Mouse (Mus musculus): ENCODE measurements around the gene Prune2. TPM values are rescaled to one million over a fixed set of nuclear protein-coding genes. Genes with fewer than 3 reads are reported as not detected.

The Prune2 gene
- total and polyA plus RNA-seq, 3 experiments = not detected

DNA sequence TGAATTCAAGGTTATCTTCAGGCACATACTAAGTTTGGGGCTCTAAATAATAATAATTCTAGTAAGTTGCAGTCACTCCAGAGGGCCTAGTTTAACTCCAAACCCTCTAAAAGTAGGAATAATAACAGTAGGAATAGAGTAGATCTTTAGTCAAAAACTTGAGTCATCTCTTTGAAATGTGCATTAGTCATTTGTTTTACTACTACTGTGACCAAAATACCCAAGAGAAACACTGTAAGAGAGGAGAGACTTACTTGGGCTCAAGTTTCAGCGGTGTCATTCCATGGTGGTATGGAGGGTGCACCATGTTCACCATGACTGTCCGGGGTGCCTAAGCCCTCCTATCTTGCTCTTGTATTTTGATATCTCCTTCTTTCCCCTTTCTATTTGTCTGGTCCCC is 187.3 kb downstream of the Prune2 start:
- Histone ChIP-seq H3K27ac (ENCODE audit: control insufficient read depth, low read depth, low read length) (no peak overlapping the region), H3K36me3 (ENCODE audit: control insufficient read depth in 1 of 2, insufficient read depth in 2 of 2, low read length in 2 of 2) (no peaks in the 10 kb centered on the region)
- TF ChIP-seq POLR2AphosphoS2 (IDR thresholded peaks at IDR 0.05; ENCODE audit: low read length) (no peak), NELFE (IDR thresholded peaks at IDR 0.05; ENCODE audit: low read depth, low read length) (no peak), RCOR1 (IDR thresholded peaks at IDR 0.05; ENCODE audit: low read depth, low read length) (no peak), GABPA (IDR thresholded peaks at IDR 0.05; ENCODE audit: low read depth, low read length) (no peak), GATA1 (IDR thresholded peaks at IDR 0.05; ENCODE audit: low read depth, low read length) (no peak), RAD21 (IDR thresholded peaks at IDR 0.05; ENCODE audit: low read depth, low read length) (no peak), HCFC1 (IDR thresholded peaks at IDR 0.05; ENCODE audit: low read depth, low read length) (no peak), MAFK (IDR thresholded peaks at IDR 0.05; ENCODE audit: borderline replicate concordance, low read depth, low read length) (no peak), USF2 (IDR thresholded peaks at IDR 0.05; ENCODE audit: borderline replicate concordance in 1 of 2, insufficient read depth in 1 of 2, low read depth in 1 of 2, low read length in 2 of 2) (no peak), JUND (IDR thresholded peaks at IDR 0.05; ENCODE audit: low read depth, low read length) (no peak), MYC (IDR thresholded peaks at IDR 0.05; ENCODE audit: low read depth, low read length) (no peak), ZKSCAN1 (IDR thresholded peaks at IDR 0.05; ENCODE audit: low read depth, low read length) (no peak), MYB (IDR thresholded peaks at IDR 0.05; ENCODE audit: low read depth, low read length) (no peak), ZC3H11A (IDR thresholded peaks at IDR 0.05; ENCODE audit: low read depth, low read length) (no peak), POLR2AphosphoS5 (IDR thresholded peaks at IDR 0.05; ENCODE audit: borderline replicate concordance, low read depth, low read length) (no peak), CHD2 (IDR thresholded peaks at IDR 0.05; ENCODE audit: low read length) (no peak), UBTF (IDR thresholded peaks at IDR 0.05; ENCODE audit: borderline replicate concordance, insufficient read depth, low read depth, low read length) (no peak), ETS1 (IDR thresholded peaks at IDR 0.05; ENCODE audit: low read depth, low read length) (no peak)

DNA sequence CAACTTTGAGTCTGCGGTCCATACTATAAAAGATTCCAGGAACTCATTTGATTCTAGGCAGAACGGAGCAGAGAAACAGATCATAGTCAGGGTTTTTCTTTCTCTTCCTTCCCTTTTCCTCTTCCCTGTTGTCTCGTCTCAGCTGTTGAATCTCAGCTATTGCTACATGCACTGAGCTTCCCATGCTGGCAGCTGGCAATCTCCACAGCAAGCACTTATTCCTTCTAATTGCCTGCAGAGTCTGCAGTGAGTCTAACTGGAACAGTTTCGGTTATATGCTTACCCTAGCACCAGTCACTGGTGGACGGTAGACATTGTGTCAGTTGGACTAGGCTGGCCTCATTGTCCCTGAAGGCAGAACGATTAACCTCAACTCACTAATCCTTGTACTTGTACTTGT is 188.3 kb downstream of the Prune2 start:
- no peaks in the 10 kb centered on the region for H3K27me3 ChIP-seq (ENCODE audit: control insufficient read depth in 1 of 2, insufficient read depth in 2 of 2, low read length in 2 of 2)
- H3K27ac ChIP-seq (ENCODE audit: control insufficient read depth, low read depth, low read length) = no peak overlapping the region
- H3K9me3 ChIP-seq (replicated peaks; ENCODE audit: insufficient read depth, low read length) = no peaks in the 10 kb centered on the region
- TF ChIP-seq SMC3 (IDR thresholded peaks at IDR 0.05; ENCODE audit: low read depth, low read length) = no peak
- TF ChIP-seq KAT2A (conservative IDR thresholded peaks at IDR 0.05; ENCODE audit: low read depth, low read length) = no peak
- TF ChIP-seq MYB (IDR thresholded peaks at IDR 0.05; ENCODE audit: low read depth, low read length) = no peak
- no peak for TF ChIP-seq UBTF (IDR thresholded peaks at IDR 0.05; ENCODE audit: borderline replicate concordance, insufficient read depth, low read depth, low read length)
- H3K9ac ChIP-seq (ENCODE audit: control insufficient read depth, low read depth, low read length, poor library complexity, severe bottlenecking) = no peak overlapping the region
- H3K4me1 ChIP-seq (ENCODE audit: control insufficient read depth in 1 of 2, insufficient read depth in 2 of 2, low read length in 2 of 2) = no peaks in the 10 kb centered on the region
- H3K4me3 ChIP-seq (ENCODE audit: control insufficient read depth in 1 of 2, insufficient read depth in 1 of 2, low read depth in 2 of 2, low read length in 2 of 2) = no peak overlapping the region
- no peaks in the 10 kb centered on the region for H3K79me2 ChIP-seq (ENCODE audit: control insufficient read depth, insufficient read depth, low read length, poor library complexity)
- no peaks in the 10 kb centered on the region for H3K36me3 ChIP-seq (ENCODE audit: control insufficient read depth in 1 of 2, insufficient read depth in 2 of 2, low read length in 2 of 2)
- DNase-seq (ENCODE audit: low read depth, low spot score) = no peak

More for the DNA sequence above, 187.3 kb downstream of the Prune2 start:
- Histone ChIP-seq H3K79me2 (ENCODE audit: control insufficient read depth, insufficient read depth, low read length, poor library complexity) (no peaks in the 10 kb centered on the region), H3K9me3 (replicated peaks; ENCODE audit: insufficient read depth, low read length) (no peaks in the 10 kb centered on the region), H3K27me3 (ENCODE audit: control insufficient read depth in 1 of 2, insufficient read depth in 2 of 2, low read length in 2 of 2) (no peaks in the 10 kb centered on the region), H3K9ac (ENCODE audit: control insufficient read depth, low read depth, low read length, poor library complexity, severe bottlenecking) (no peak overlapping the region), H3K4me3 (ENCODE audit: control insufficient read depth in 1 of 2, insufficient read depth in 1 of 2, low read depth in 2 of 2, low read length in 2 of 2) (no peak overlapping the region), H3K4me1 (ENCODE audit: control insufficient read depth in 1 of 2, insufficient read depth in 2 of 2, low read length in 2 of 2) (no peaks in the 10 kb centered on the region)
- DNase-seq (ENCODE audit: low read depth, low spot score) = no peak

Data from MEL (cell line).